Mouse (Mus musculus): ENCODE results near the gene S100a16. TPM values are rescaled to one million over a fixed set of nuclear protein-coding genes. Genes with fewer than 3 reads are reported as not detected.
A peak's percentile ranks its signal among the peaks of the same experiment; 100 is the strongest.

S100a16 gene
- total RNA-seq (2021): 10 to 100 TPM; 52.3 to 61.9 TPM
- long read RNA-seq, experiment 1, transcript S100a16-202 (3 exons, 1,127 nt): major isoform, 10 of 14 reads
- long read RNA-seq, experiment 1, partial matches to known transcripts: 0 of 14 reads
- long read RNA-seq, experiment 1, other reads (novel, unspliced or antisense): 1 of 14 reads
- long read RNA-seq, experiment 2, transcript S100a16-202 (3 exons, 1,127 nt): major isoform, 33 of 43 reads
- long read RNA-seq, experiment 2, transcript S100a16-201 (3 exons, 1,123 nt): minor isoform, 7 of 43 reads
- long read RNA-seq, experiment 2, partial matches to known transcripts: 0 of 43 reads
- long read RNA-seq, experiment 2, other reads (novel, unspliced or antisense): 1 of 43 reads

- peak; percentile 51 to 55 for DNase-seq (ENCODE audit: low spot score in 2 of 2)
Measured at GRCm38 (mm10) chr3:90537141-90537904, at the start of gene S100a16. Gene S100a16, plus strand, starts transcription at chr3:90537254.

GRCm38 (mm10) chr3:90488576-90488975 is 48.5 kb upstream of the S100a16 start:
- DNase-seq (ENCODE audit: low spot score in 2 of 2): no peak

GRCm38 (mm10) chr3:90490696-90491256 is 46.3 kb upstream of the S100a16 start, which contains the start of gene Snapin:
Gene Snapin, minus strand, starts transcription at chr3:90491033.
- DNase-seq (ENCODE audit: low spot score in 2 of 2): peak; percentile 93 to 94

GRCm38 (mm10) chr3:90491350-90491749 is 45.7 kb upstream of the S100a16 start:
- DNase-seq (ENCODE audit: low spot score in 2 of 2): no peak

GRCm38 (mm10) chr3:90493831-90494540 is 43.1 kb upstream of the S100a16 start:
- DNase-seq (ENCODE audit: low spot score in 2 of 2): no peak

- no peak for DNase-seq (ENCODE audit: low spot score in 2 of 2)
Measured at GRCm38 (mm10) chr3:90495850-90496525, 41.1 kb upstream of the S100a16 start.

- DNase-seq (ENCODE audit: low spot score in 2 of 2): no peak
Measured at GRCm38 (mm10) chr3:90497597-90497996, 39.5 kb upstream of the S100a16 start.

GRCm38 (mm10) chr3:90503444-90503843 is 33.6 kb upstream of the S100a16 start:
- DNase-seq (ENCODE audit: low spot score in 2 of 2): no peak

GRCm38 (mm10) chr3:90505216-90505615 is 31.8 kb upstream of the S100a16 start:
- DNase-seq (ENCODE audit: low spot score in 2 of 2): no peak

GRCm38 (mm10) chr3:90506362-90506761 is 30.7 kb upstream of the S100a16 start:
- no peak for DNase-seq (ENCODE audit: low spot score in 2 of 2)

- DNase-seq (ENCODE audit: low spot score in 2 of 2): no peak
Measured at GRCm38 (mm10) chr3:90508287-90508949, 28.6 kb upstream of the S100a16 start.

- peak; percentile 99 for DNase-seq (ENCODE audit: low spot score in 2 of 2)
Measured at GRCm38 (mm10) chr3:90508950-90509746, 27.9 kb upstream of the S100a16 start, which contains the start of gene Chtop. Gene Chtop, minus strand, starts transcription at chr3:90509498.

GRCm38 (mm10) chr3:90509747-90510123 is 27.3 kb upstream of the S100a16 start:
- no peak for DNase-seq (ENCODE audit: low spot score in 2 of 2)

- DNase-seq (ENCODE audit: low spot score in 2 of 2): no peak
Measured at GRCm38 (mm10) chr3:90512276-90512675, 24.8 kb upstream of the S100a16 start.

- no peak for DNase-seq (ENCODE audit: low spot score in 2 of 2)
Measured at GRCm38 (mm10) chr3:90512948-90513642, 24.0 kb upstream of the S100a16 start.

- peak; percentile 63 to 68 for DNase-seq (ENCODE audit: low spot score in 2 of 2)
Measured at GRCm38 (mm10) chr3:90513796-90514590, 23.1 kb upstream of the S100a16 start, which contains the start of the genes S100a1 and S100a13. Gene S100a1, minus strand, starts transcription at chr3:90514392. Gene S100a13, plus strand, starts transcription at chr3:90514435.

- peak; percentile 66 to 72 for DNase-seq (ENCODE audit: low spot score in 2 of 2)
Measured at GRCm38 (mm10) chr3:90514691-90515090, 22.4 kb upstream of the S100a16 start.

- peak; percentile 18 to 40 for DNase-seq (ENCODE audit: low spot score in 2 of 2)
Measured at GRCm38 (mm10) chr3:90515242-90515641, 21.8 kb upstream of the S100a16 start.

Measured in adrenal gland, adult 18-20 months (tissue).